Mouse (Mus musculus): Measurements from ENCODE around the gene Tube1.

Gene Tube1

DNA sequence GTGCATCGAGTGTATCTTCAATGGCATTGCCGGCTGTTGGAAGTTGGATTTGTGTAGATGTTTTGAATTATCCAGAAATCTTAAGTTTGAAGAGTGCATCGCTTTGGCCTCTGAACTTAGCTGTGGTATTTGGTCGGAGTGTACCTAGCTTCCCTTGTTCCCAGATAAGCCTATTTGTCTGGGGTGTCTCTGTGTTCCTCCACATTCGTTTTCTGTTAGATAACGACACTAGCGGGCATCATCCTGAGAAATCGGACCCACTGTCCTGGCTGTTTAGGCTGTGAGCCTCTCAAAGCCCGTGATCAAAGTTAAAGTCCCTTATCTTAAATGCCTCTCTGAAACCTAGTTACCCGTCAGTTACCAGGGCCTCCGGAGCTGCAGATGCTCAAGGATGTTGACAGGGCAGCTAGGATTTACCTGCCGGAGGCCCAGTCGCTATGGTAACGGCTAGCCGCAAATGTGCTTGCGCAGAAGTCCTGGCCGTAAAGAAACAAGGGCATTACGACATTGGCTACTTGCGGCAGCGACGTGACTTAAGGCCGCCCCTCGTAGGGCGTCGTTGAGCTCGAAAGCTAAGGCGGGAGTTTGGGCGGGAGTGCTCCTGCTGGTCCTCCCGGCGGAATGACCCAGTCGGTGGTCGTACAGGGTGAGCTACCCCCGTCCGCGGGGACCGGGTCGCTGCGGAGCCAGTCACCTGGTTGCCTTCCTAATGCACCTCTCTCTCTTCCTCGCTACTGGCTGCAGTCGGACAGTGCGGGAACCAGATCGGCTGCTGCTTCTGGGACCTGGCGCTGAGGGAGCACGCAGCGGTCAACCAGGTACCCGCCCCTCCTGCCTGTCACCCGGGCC lies at the start of gene Tube1, which contains the start of gene Fam229b:
TSS of gene Tube1 (plus strand) at position 515 of the 849 bp plus-strand sequence.
TSS of gene Fam229b (minus strand) at position 453 of the 849 bp plus-strand sequence.
- DNase-seq = peak; percentile 95

GRCm38 (mm10) chr10:39096981-39097380 lies 36.8 kb upstream of the Tube1 start:
- DNase-seq = no peak

DNA sequence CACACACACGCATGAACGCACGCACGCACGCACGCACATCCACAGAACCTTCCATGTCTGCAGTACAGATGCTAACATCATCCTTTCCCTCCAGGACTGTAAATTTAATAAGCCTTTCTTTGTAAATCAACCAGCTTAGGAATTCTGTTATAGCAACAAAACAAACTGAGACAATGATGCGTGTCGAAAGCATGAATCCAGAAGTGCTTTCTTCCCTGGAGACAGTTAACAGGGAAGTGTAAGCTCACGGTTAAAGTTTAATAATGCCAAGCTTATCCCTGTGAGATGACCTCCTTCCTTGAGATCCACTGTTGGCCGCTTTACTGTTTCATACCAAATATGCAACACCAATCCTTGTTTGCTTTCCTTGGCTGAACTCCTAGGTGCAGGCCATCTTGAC lies 35.0 kb upstream of the Tube1 start:
- DNase-seq = no peak

- no peak for DNase-seq
These were observed 28.9 kb upstream of the Tube1 start for GRCm38 (mm10) chr10:39104803-39105449.

DNA sequence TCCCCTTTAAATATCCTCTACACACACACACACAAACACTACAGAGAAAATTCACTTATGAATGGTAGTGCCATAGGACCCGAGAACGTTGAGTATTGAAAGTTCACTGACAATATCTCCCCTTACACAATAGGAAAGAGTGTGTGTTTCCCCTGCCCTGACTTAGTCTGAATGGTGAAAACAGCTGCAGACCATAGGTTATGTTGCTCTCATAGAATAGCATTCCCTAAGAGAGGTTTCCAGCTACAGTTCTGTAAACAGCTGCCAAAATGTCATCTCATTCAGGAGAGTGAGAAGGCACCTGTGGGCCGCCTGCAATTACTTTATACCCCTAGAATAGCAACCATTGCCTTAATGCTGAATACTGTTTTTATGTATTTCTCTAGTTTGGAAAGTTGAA lies 27.4 kb upstream of the Tube1 start:
- DNase-seq = no peak

DNA sequence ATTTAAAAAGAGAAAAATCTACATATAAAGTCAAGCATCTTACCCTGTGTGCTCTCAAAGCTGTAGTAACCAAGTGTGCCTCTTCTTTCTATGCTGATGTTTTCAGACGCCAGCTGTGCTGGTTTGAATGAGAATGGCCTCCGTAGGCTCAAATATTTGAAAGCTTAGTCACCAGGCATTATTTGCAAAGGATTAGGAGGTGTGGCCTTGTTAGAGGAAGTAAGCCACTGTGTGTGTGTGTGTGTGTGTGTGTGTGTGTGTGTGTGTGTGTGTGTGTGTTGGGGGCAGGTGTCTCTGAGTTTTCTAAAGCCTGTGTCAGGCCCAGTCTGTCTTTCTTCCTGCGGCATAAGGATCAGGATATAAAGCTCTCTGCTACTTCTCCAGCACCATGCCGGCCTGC lies 26.8 kb upstream of the Tube1 start:
- no peak for DNase-seq

DNA sequence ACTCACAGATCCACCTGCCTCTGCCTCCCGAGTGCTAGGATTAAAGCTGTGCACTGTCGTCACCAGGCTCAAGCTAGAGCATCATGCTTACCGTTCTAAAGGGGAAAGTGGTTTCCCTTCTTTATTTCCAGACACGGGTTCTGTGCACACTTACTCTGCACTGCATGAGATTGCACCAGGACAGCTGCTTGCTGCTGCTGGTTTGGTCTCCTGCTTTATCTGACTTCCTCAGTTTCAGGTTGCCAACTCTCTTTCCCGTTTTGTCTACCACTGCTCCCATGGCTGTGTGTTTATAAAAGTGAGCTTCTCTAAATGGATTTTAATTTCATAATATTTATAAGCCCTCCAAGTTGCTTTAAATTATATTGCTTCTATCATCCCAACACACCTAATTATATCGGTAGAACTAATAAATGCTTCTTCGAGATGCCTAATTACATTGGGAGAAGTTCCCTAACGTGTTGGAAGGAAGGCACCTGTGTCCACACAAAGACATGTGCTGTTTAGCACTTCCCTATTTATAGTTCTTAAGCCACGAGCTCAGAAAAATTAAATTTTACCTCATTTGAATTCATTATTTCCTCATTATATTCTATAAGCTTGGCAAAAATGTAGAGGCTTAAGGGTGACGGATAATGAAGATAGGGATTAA lies 24.8 kb upstream of the Tube1 start:
- no peak for DNase-seq

- no peak for DNase-seq
These were observed 24.3 kb upstream of the Tube1 start for GRCm38 (mm10) chr10:39109489-39109874.

GRCm38 (mm10) chr10:39121412-39121811 lies 12.4 kb upstream of the Tube1 start:
- DNase-seq = no peak

DNA sequence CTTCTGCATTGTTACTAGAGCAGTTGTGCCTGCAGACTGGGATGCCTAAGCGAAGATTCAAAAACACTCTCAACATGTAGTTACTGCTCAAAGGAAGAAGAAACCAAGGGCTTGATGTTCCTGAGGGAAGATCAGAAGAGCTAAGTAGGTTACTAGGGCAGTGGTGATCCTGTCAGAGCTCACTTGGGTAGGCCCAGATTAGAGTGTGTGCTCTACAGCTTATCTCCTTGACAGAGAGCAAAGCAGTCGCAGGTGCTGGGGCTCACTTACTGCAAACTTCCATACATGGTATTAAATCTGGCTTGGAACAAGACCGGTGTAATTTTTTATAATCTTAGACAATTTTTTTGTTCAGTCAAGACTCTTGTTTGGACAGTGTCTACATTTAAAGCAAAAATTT lies 4.0 kb downstream of the Tube1 start:
- DNase-seq = no peak

DNA sequence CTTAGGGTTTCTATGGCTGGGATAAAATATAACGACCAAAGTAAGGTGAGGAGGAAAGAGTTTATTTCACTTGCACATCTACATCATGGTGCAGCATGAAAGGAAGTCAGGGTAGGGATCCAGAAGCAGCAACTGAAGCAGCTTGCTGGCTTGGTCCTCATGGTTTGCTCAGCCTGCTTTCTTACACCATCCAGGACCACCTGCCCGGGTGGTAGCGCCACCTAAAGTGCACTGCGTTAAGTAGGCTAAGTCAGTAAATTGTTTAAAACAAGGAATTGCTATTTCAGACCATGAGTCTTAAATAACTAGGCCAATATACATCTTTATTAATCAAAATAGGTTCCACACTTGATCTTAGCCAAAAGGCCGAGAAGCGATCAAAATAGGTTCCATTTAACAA lies 5.0 kb downstream of the Tube1 start:
- DNase-seq = no peak

DNA sequence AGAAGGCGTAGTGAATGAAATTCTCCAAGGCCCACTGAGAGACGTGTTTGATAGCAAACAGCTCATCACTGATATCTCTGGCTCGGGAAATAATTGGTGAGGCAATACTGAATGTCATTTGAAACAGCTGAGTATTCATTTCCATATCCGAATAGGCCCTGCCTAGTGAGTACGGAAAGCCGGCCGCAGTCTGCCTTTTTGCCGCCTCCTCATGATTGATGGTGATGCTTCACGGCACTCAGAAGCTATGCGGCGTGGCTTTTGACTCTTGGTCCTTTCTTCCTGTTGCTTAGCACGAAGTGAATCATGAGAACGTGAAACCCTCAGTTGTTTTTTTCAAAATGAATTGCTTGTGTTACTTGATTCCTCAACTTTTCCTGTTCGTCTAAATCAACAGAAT lies 7.1 kb downstream of the Tube1 start:
- no peak for DNase-seq

DNA sequence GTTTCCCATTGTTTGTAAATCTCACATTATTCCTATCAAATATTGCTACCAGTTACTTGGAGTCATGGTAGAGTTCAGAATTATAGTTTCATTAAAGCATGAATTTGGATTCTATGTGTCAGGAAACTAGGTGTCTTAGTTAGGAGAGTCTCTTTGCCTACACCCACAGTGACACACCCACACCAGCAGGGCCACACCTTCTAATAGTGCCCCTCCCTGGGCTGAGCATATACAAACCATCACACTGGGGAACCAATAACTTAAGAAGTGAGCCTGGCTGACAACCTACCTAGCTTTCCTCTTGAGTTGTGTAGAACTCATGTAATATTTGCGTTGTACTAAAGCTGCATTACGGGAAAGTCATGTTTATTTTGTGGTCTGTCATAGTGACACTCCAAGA lies 7.6 kb downstream of the Tube1 start:
- DNase-seq = no peak

- DNase-seq = no peak
These were observed 8.4 kb downstream of the Tube1 start for GRCm38 (mm10) chr10:39142216-39142615.

GRCm38 (mm10) chr10:39156719-39157118 lies 22.9 kb downstream of the Tube1 start:
- no peak for DNase-seq

DNA sequence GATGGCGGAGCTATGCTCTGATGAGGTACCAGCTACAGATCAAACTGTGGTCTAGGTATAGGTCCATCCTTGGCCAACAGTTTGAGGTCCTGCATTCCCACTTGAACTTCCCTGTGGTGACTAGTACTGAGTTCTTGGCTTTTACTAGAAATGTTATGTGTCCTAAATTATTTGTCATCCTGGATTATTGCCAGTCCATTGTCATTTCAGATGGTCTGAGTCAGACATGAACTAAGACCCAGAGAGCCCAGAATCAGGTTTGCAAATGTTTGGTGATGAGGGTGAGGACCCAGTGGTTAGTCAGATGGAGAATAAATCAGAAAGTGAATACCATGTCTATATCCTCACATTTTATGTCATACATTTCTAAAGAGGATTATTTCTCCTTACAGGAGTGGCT lies 23.5 kb downstream of the Tube1 start:
- DNase-seq = no peak

DNA sequence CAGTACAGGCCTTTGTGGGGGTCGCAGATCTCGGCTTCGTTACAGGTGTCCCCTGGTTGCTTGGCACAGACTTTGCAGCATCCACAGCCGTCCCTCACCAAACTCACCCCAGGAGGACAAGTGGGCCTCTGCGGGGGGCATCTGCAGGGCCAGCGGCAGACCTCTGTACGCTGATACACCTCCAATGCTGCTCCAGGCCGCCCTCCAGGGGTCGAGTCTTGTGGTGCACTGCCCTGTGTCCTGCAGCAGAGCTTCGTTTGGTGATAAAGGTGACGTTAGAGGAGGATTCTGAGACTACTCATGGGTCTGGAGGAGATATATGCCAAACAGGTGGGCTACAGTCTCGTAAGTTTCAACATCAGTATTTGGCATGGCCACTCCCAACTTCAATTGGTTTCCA lies 24.5 kb downstream of the Tube1 start:
- no peak for DNase-seq

DNA sequence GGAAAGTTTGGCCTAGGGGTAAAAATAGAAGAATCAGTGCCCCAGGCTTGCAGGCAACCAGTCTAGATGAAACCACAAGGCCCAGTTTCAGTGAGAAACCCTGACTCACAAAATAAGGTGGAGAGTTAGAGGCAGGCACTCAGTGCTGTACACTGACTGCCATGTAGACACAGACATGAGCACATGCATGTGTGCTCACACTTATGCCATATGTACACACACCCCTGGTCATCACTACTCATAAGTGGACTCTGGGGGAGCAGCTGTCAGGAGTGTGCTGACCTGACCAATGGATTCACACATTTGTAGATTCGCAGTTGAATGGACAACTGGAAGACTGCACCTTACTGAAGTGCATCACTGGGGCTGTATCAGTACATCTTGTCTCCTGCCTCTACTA lies 27.6 kb downstream of the Tube1 start:
- no peak for DNase-seq

- DNase-seq = no peak
These were observed 29.1 kb downstream of the Tube1 start for GRCm38 (mm10) chr10:39162666-39163484.

DNA sequence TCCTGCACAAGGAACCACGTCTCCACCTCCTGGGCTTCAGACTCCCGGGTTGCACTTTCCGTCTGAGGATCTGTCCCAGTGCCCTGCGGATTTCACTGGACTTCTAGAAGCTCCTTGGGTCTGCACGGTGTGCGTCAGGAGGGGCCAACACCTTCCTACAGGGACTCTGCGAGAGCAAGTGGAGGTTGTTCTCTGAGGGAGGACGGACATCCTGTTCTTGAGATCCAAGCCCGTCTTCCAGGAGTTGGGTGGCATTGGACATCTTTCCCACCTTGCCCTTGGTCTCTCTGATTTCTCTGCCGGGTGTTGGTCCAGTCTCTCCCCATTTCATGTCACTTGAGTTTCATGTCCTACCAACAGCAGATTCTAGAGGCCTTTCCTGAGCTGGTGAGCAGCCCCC lies 29.9 kb downstream of the Tube1 start, which contains the start of gene Ccn6:
TSS of gene Ccn6 (minus strand) at position 101 of the 400 bp plus-strand sequence.
- DNase-seq = no peak

DNA sequence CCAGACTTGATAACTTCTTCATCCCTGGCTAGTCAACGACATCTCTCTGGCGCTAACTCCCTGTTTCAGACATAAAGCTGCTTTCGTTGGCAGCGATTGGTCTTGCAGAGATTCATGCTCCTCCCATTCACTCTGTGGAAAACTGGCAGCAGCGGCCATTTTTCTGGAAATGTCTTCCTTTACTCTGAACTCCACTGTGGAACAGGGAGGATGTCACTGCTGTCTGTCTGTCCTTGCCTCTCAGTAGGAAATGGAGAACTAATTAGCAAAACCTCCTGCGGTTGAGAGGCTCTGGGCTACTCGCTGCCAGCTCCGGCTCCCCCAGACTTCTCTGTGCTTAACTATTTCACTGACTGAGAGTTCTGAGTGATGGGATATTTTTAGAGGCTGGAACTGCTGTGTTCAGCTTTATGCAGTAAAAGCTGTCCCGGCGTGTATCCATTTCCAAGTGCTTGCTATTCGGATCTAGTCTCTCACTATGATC lies 31.9 kb downstream of the Tube1 start:
- DNase-seq = peak; percentile 53

- DNase-seq = no peak
These were observed 33.8 kb downstream of the Tube1 start for GRCm38 (mm10) chr10:39167611-39168010.

DNA sequence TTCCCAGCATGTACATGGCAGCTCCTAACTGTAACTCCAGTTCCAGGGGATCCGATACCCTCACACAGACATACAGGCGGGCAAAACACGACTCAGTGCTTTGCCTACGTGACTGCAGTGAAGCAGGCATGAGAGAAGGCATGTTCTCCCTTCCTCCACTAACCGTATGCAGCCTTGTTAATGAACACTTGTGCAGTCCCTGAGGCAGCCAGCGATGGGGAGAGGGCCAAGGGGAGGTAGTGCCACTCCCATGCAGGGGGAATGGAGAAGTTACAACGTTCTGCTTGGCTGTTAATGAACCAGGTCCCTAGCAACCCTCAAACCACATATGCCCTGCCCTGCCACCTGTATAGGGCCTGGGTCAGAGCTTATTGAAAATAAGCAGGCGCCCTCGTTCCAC lies 35.9 kb downstream of the Tube1 start:
- DNase-seq = peak; percentile 38
